Mouse (Mus musculus) stomach, postnatal 0 days (tissue): ENCODE data around the gene Notch1.

Source experiments
- CTCF ChIP-seq: IDR thresholded peaks from 2 replicates; pipeline ENCODE4 v1.5.1; 2016; ENCODE audit warnings: antibody characterized with exemption, low read depth, mild to moderate bottlenecking, moderate library complexity
- EP300 ChIP-seq: optimal IDR thresholded peaks from 2 replicates; pipeline ENCODE3; 2016; ENCODE audit warnings: antibody characterized with exemption

GRCm38 (mm10) chr2:26418120-26418519 is 98.3 kb downstream of the Notch1 start:
- TF ChIP-seq CTCF: no peak
- no peak for TF ChIP-seq EP300
